Mouse (Mus musculus): ENCODE measurements around the gene Fmo5.

- TF ChIP-seq CTCF (IDR thresholded peaks at IDR 0.05; ENCODE audit: borderline replicate concordance, control insufficient read depth, extremely low read depth, insufficient read depth, low read length, poor library complexity) (peak; percentile 100), POLR2A (IDR thresholded peaks at IDR 0.05; ENCODE audit: control insufficient read depth, extremely low read depth, insufficient read depth, low read length, poor library complexity) (peak; percentile 61)
Observed at GRCm38 (mm10) chr3:97609845-97610410, 18.7 kb upstream of the Fmo5 start, which contains the start of gene Chd1l.

Data from thymus, adult 2 months (tissue).